Mouse (Mus musculus) bone marrow macrophage, adult 2 months (primary cell): ENCODE data around the gene Agbl4. TPM values are rescaled to one million over a fixed set of nuclear protein-coding genes. Genes with fewer than 3 reads are reported as not detected.
"Not testable (repeated sequence)": the region's sequence is repeated elsewhere in the genome, so short reads cannot be mapped to it uniquely, and the experiment has no call there.

Experiments used
- H3K27ac ChIP-seq: 2 replicates; pipeline ENCODE4 v1.5.1; 2012; ENCODE audit warnings: low read depth, low read length; ENCODE audit not compliant: insufficient read depth
- H3K4me1 ChIP-seq: 2 replicates; pipeline ENCODE4 v1.6.1; 2012; ENCODE audit warnings: low read length; ENCODE audit not compliant: control insufficient read depth, insufficient read depth
- H3K4me3 ChIP-seq: 2 replicates; pipeline ENCODE4 v1.5.1; 2012; ENCODE audit warnings: mild to moderate bottlenecking, low read length, moderate library complexity; ENCODE audit not compliant: insufficient read depth
- CTCF ChIP-seq: IDR thresholded peaks from 2 replicates; pipeline ENCODE4 v1.5.1; 2012; ENCODE audit warnings: low read depth, mild to moderate bottlenecking, low read length, moderate library complexity
- POLR2A ChIP-seq: IDR thresholded peaks from 2 replicates; pipeline ENCODE4 v1.6.1; 2012; ENCODE audit warnings: mild to moderate bottlenecking, low read depth, low read length, borderline replicate concordance
- polyA plus RNA-seq: library from polyadenylated mRNA; stranded (reverse); fragments of >200 nt; gene quantifications from 2 replicates; pipeline ENCODE4 v1.2.4, GENCODE M21; 2012; ENCODE audit not compliant: missing spikeins, insufficient read depth, insufficient read length

Agbl4 gene
- polyA plus RNA-seq, 1 experiment: not detected

GRCm38 (mm10) chr4:111074701-111075154 lies 677.3 kb downstream of the Agbl4 start:
- Histone ChIP-seq H3K4me3 (no peak overlapping the region), H3K4me1 (no peaks in the 10 kb centered on the region)
- TF ChIP-seq CTCF: no peak
- TF ChIP-seq POLR2A: no peak

GRCm38 (mm10) chr4:111077810-111078209 lies 680.3 kb downstream of the Agbl4 start:
- H3K27ac ChIP-seq: no peak overlapping the region
- no peak overlapping the region for H3K4me3 ChIP-seq
- TF ChIP-seq CTCF (no peak), POLR2A (no peak)
- no peaks in the 10 kb centered on the region for H3K4me1 ChIP-seq

More at GRCm38 (mm10) chr4:111074701-111075154, 677.3 kb downstream of the Agbl4 start:
- no peak overlapping the region for H3K27ac ChIP-seq

GRCm38 (mm10) chr4:111085330-111085729 lies 687.9 kb downstream of the Agbl4 start:
- no peak overlapping the region for H3K4me3 ChIP-seq
- H3K4me1 ChIP-seq: no peaks in the 10 kb centered on the region
- TF ChIP-seq CTCF (no peak), POLR2A (no peak)
- no peak overlapping the region for H3K27ac ChIP-seq

GRCm38 (mm10) chr4:111136217-111137147 lies 739.0 kb downstream of the Agbl4 start:
- Histone ChIP-seq H3K27ac (no peak overlapping the region), H3K4me3 (no peak overlapping the region), H3K4me1 (no peaks in the 10 kb centered on the region)
- TF ChIP-seq CTCF (no peak), POLR2A (no peak)

GRCm38 (mm10) chr4:111147748-111148147 lies 750.3 kb downstream of the Agbl4 start:
- Histone ChIP-seq H3K4me3 (no peak overlapping the region), H3K27ac (no peak overlapping the region), H3K4me1 (no peaks in the 10 kb centered on the region)
- no peak for TF ChIP-seq CTCF
- TF ChIP-seq POLR2A: no peak

- Histone ChIP-seq H3K4me3 (no peak overlapping the region), H3K4me1 (no peaks in the 10 kb centered on the region), H3K27ac (no peak overlapping the region)
- TF ChIP-seq POLR2A (no peak), CTCF (no peak)
Measured at GRCm38 (mm10) chr4:111155859-111156258, 758.4 kb downstream of the Agbl4 start.

GRCm38 (mm10) chr4:111181478-111181877 lies 784.0 kb downstream of the Agbl4 start:
- TF ChIP-seq POLR2A (no peak), CTCF (no peak)
- no peaks in the 10 kb centered on the region for H3K4me1 ChIP-seq
- H3K4me3 ChIP-seq: no peak overlapping the region
- H3K27ac ChIP-seq: no peak overlapping the region

GRCm38 (mm10) chr4:111200100-111200499 lies 802.6 kb downstream of the Agbl4 start:
- no peak overlapping the region for H3K4me3 ChIP-seq
- no peak for TF ChIP-seq CTCF
- no peak for TF ChIP-seq POLR2A
- H3K27ac ChIP-seq: no peak overlapping the region
- no peaks in the 10 kb centered on the region for H3K4me1 ChIP-seq

- H3K27ac ChIP-seq: no peak overlapping the region
- H3K4me1 ChIP-seq: no peaks in the 10 kb centered on the region
- no peak overlapping the region for H3K4me3 ChIP-seq
- TF ChIP-seq POLR2A (no peak), CTCF (no peak)
Measured at GRCm38 (mm10) chr4:111215191-111215762, 817.8 kb downstream of the Agbl4 start.

GRCm38 (mm10) chr4:111219030-111219429 lies 821.6 kb downstream of the Agbl4 start:
- not testable (repeated sequence) for H3K4me3 ChIP-seq, H3K4me1 ChIP-seq, H3K27ac ChIP-seq

- not testable (repeated sequence) for H3K27ac ChIP-seq, H3K4me1 ChIP-seq, H3K4me3 ChIP-seq
Measured at GRCm38 (mm10) chr4:111219543-111219942, 822.1 kb downstream of the Agbl4 start.
